Mouse (Mus musculus) limb, embryonic 13.5 days (tissue): ENCODE measurements around the gene Pcsk6. TPM values are rescaled to one million over a fixed set of nuclear protein-coding genes. Genes with fewer than 3 reads are reported as not detected.
A peak's percentile ranks its signal among the peaks of the same experiment; 100 is the strongest.
"Not testable (repeated sequence)": the region's sequence is repeated elsewhere in the genome, so short reads cannot be mapped to it uniquely, and the experiment has no call there.

Experiments
- ATAC-seq: fragments of 200-750 bp; cut with Nextera tagmentation; 2 replicates; pipeline ENCODE4 v1.8.0; 2017; ENCODE audit warnings: low read depth, moderate number of reproducible peaks, moderate TSS enrichment; ENCODE audit not compliant: low FRiP score
- H3K27ac ChIP-seq: fragments of 300-500 bp; sonication (generic); 2 replicates; pipeline ENCODE4 v1.5.1; 2015; ENCODE audit warnings: inconsistent platforms, mild to moderate bottlenecking, moderate library complexity
- H3K27me3 ChIP-seq: fragments of 300-500 bp; sonication (generic); 2 replicates; pipeline ENCODE4 v1.6.1; 2015; ENCODE audit warnings: mild to moderate bottlenecking, inconsistent platforms
- H3K36me3 ChIP-seq: fragments of 300-500 bp; sonication (generic); 2 replicates; pipeline ENCODE4 v1.6.1; 2015; ENCODE audit warnings: inconsistent platforms, mild to moderate bottlenecking, moderate library complexity
- H3K4me1 ChIP-seq: fragments of 300-500 bp; sonication (generic); 2 replicates; pipeline ENCODE4 v1.6.1; 2015; ENCODE audit warnings: inconsistent platforms
- H3K4me2 ChIP-seq: fragments of 300-500 bp; sonication (generic); replicated peaks from 2 replicates; pipeline ENCODE4 v1.6.1; 2015; ENCODE audit warnings: inconsistent platforms, mild to moderate bottlenecking, moderate library complexity
- H3K4me3 ChIP-seq: fragments of 300-500 bp; sonication (generic); 2 replicates; pipeline ENCODE4 v1.5.1; 2015; ENCODE audit warnings: moderate library complexity, mild to moderate bottlenecking, inconsistent platforms
- H3K9ac ChIP-seq: fragments of 300-500 bp; sonication (generic); 2 replicates; pipeline ENCODE4 v1.6.1; 2015; ENCODE audit warnings: mild to moderate bottlenecking, inconsistent platforms
- H3K9me3 ChIP-seq: fragments of 300-500 bp; sonication (generic); 2 replicates; pipeline ENCODE4 v1.6.1; 2016; ENCODE audit warnings: inconsistent platforms
- WGBS: fragments of 180-500 bp; shearing (Covaris S2); methylation state at CpG from one replicate; pipeline ENCODE4 v1.1.7; 2015; 5-methylcytosine and 5-hydroxymethylcytosine counted together
- polyA plus RNA-seq: library from polyadenylated mRNA; unstranded; fragments of >200 nt; fragmentation: Nextera tagmentation; extraction: Ambion mirVana; gene quantifications from 2 replicates; pipeline ENCODE4 v1.2.1, GENCODE M21; 2015

Gene Pcsk6
- polyA plus RNA-seq, 1 experiment from 2014 or later: 8.0 TPM

DNA sequence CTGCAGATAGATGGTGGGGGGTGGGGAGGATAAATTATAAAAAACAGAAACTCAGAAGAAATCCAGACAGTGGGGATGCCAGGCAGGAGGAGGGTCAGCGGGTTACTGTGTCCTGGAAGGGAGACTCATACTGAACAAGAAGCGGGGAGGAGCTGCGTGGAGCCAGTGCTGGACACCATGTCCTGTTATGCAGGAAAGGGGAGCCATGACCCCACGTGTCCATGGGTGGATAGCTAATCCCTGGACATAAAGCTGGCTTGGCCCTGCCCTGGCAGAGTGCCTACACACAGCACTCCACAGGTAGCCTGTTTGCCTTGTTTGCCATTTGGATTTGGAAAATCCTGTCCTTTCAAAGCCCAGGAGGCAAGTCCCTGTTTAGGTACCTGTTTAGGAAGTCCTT lies 186.4 kb downstream of the Pcsk6 start:
- Histone ChIP-seq H3K27ac (no peak overlapping the region), H3K27me3 (peaks cover 31% of the 10 kb centered on the region), H3K9me3 (0 out of 2 replicates have a peak, but pooled peaks cover 3% of the 10 kb centered on the region), H3K4me3 (no peak overlapping the region), H3K36me3 (no peaks in the 10 kb centered on the region; the same call in 1 of the 2 replicates), H3K9ac (no peak overlapping the region), H3K4me1 (peaks cover 52% of the 10 kb centered on the region), H3K4me2 (no peak overlapping the region)
- ATAC-seq: no peak
- WGBS: 77% methylated on average over 4 of the region's 4 CpGs

DNA sequence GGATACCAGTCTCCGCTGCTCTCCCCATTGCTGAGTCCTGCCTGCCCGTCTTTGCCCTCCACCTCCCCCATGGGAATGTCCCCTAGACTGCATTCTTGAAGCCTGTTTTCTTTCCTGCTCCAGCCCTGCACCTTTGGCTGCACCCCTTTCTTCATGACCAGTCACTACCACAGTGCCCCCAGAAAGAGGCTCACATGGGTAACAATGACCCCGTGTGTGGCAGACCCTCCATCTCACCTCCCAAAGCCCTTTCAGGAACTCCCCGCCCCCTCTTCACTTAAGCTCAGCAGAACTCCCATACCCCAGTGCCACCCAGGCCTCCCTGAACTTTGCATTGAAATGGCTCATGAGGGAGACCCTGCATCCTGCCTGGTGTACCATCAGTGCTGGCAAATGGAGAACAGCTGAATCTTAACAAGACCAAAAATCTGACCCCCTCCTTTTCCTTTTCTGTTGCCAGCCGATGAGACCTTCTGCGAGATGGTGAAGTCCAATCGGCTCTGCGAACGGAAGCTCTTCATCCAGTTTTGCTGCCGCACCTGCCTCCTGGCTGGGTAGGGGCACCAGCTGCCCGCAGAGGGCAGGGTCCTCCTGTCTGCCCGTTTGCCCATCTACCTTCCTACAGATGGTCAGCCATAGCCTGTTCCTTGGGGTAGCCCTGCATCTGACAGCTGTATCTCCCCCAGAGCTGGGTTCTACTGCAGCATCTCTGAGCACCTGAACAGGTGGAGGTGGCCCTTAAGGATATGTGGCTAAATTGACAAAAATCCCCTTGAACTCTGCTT lies 187.1 kb downstream of the Pcsk6 start:
- WGBS: 84% methylated on average over 12 of the region's 12 CpGs
- Histone ChIP-seq H3K4me3 (no peak overlapping the region), H3K27me3 (peaks cover 24% of the 10 kb centered on the region), H3K36me3 (no peaks in the 10 kb centered on the region; the same call in 1 of the 2 replicates), H3K4me2 (no peak overlapping the region), H3K4me1 (peaks cover 46% of the 10 kb centered on the region), H3K9ac (no peak overlapping the region), H3K27ac (no peak overlapping the region), H3K9me3 (0 out of 2 replicates have a peak, but pooled peaks cover 3% of the 10 kb centered on the region)
- ATAC-seq: no peak

DNA sequence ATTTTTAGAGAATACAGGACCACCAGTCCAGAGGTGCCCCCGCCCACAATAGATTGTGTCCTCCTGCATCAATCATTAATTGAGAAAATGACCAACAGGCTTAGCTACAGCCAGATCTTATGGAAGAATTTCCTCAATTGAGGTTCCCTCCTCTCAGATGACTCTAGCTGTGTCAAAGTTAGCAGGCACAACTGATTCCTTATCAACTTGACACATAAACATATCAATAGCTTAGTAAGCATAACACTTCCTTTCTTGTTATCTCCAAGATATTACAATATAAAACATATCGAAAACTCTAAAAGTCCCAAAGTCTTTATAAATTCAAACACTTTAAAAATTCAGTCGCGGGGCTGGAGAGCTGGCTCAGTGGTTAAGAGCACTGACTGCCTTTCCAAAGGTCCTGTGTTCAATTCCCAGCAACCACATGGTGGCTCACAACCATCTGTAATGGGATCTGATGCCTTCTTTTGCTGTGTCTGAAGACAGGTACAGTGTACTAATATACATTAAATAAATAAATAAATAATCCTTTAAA lies 192.5 kb downstream of the Pcsk6 start:
- Histone ChIP-seq H3K4me1 (no peaks in the 10 kb centered on the region), H3K4me3 (no peak overlapping the region), H3K9me3 (0 out of 2 replicates have a peak, but pooled peaks cover 3% of the 10 kb centered on the region), H3K4me2 (no peak overlapping the region), H3K9ac (no peak overlapping the region), H3K27me3 (no peaks in the 10 kb centered on the region), H3K27ac (no peak overlapping the region), H3K36me3 (no peaks in the 10 kb centered on the region; the same call in 1 of the 2 replicates)
- ATAC-seq: no peak
- WGBS: 88% methylated on average over 4 of the region's 4 CpGs

DNA sequence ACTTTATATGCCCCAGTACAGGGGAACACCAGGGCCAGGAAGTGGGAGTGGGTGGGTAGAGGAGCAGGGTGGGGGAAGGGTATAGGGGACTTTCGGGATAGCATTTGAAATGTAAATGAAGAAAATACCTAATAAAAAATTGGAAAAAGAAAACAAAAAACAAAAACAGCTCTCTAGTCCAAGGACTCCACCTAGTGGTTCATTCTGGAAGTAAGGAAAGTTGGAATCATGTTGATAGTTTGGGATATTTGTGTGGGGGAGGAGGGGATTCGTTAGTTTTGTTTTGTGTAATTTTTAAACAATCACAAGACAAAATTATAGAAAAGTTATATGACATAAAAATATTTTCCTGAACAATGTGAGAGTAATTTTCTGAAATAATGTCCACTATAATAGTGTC lies 193.8 kb downstream of the Pcsk6 start:
- not testable (repeated sequence) for H3K36me3 ChIP-seq, H3K4me1 ChIP-seq, ATAC-seq, H3K4me2 ChIP-seq, H3K27ac ChIP-seq, H3K27me3 ChIP-seq, H3K9ac ChIP-seq, H3K9me3 ChIP-seq, H3K4me3 ChIP-seq
- 12% methylated on average over 2 of the region's 2 CpGs for WGBS

DNA sequence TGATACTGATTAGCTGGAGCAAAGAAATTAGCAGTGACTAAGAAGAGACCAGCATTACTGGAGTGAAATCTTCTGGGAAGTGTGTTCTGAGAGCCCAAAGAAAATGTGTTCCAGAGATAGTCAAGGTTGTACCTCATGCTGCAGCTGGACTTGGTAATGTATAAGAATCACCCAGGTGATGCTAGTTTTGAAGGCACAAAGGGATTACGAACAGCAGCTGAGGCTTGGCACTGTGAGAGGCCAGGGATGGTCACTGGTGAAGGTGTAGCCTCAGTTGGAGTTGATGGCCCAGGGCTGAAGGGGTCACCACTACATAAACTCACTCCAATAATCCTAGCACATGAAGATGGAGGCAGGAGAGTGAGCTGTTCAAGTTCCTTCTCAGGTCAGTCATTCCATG lies 197.2 kb downstream of the Pcsk6 start, which contains the start of gene Snrpa1:
Gene Snrpa1, plus strand, starts transcription at position 301 of the 400 bp plus-strand sequence.
- Histone ChIP-seq H3K27ac (no peak within 1 kb of the TSS), H3K27me3 (no peaks in the 10 kb centered on the region), H3K4me1 (peaks cover 17% of the 10 kb centered on the region), H3K9ac (peak within 1 kb of the TSS; percentile 92), H3K9me3 (no peaks in the 10 kb centered on the region), H3K4me3 (peak within 1 kb of the TSS; percentile 98), H3K4me2 (peak within 1 kb of the TSS; percentile 89), H3K36me3 (peaks cover 15% of the 10 kb centered on the region)
- 83% methylated on average over 1 of the region's 1 CpGs for WGBS
- ATAC-seq: no peak

DNA sequence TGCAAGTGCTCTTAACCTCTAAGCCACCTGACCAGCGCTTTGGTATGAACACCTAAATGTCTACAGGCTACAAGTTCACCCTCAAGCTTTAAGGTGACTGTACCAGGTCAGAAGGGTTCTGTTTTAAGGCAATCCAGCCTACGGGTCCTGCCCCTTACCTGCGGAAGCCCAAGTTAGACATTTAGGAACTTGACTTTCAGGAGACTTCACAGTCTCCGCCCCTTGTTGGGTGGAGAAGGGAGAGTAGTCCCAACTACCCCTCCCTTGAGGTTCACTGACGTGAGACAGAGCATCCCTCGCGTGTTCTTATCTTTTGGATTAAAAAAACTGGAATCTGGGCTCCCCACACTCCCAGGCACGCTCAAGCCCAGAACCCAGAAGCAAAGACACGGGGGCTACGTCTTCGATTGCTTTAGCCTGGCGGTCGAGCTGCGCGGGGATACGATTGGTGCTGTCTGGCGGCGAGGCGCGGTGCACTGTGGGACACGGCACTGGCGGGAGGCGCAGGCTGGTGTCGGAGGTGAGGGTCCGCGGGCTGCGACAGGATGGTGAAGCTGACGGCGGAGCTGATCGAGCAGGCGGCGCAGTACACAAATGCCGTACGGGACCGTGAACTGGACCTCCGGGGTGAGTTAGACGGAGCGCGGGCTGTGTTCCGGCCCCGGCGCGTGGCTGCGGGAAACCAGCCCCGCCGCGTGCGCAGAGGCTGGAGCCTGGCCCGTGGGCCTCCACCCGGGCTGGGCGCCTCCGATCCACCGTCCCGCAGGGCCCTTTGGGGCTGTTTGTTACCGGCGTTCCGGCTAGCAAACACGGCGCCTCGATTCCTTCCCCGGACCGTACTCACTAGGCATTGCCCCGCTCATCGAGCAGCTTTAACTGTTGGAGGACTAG lies 198.8 kb downstream of the Pcsk6 start:
- under 1% methylated on average over 64 of the region's 64 CpGs for WGBS
- H3K4me1 ChIP-seq: peaks cover 17% of the 10 kb centered on the region
- H3K9me3 ChIP-seq: no peaks in the 10 kb centered on the region
- H3K4me3 ChIP-seq: peak overlapping the region; percentile 98
- peak overlapping the region; percentile 80 for H3K27ac ChIP-seq
- H3K27me3 ChIP-seq: no peaks in the 10 kb centered on the region
- peaks cover 27% of the 10 kb centered on the region for H3K36me3 ChIP-seq
- H3K4me2 ChIP-seq: peak overlapping the region; percentile 89
- H3K9ac ChIP-seq: peak overlapping the region; percentile 92
- ATAC-seq: peak; percentile 95

DNA sequence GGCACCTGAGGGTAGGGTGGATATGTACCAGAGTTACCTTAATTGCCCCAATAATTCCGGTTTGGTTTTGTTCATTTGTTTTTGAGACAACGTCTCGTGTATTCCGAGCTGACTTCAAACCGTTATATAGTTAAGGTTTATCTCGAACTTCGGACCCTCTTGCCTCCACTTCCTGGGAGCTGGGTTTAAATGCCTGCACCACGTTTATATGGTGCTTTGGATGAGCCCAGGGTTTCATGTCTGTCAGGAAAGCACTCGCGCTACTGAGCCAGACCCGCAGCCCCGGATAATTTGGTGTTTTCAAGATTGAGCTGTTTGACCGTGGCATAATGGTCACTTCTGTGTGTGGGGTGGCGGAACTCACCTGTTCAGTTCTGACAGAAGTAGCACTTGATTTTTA lies 199.5 kb downstream of the Pcsk6 start:
- Histone ChIP-seq H3K4me3 (peak overlapping the region; percentile 98), H3K27me3 (no peaks in the 10 kb centered on the region), H3K36me3 (peaks cover 32% of the 10 kb centered on the region), H3K9ac (peak overlapping the region; percentile 92), H3K9me3 (no peaks in the 10 kb centered on the region), H3K27ac (no peak overlapping the region; the same call in 1 of the 2 replicates), H3K4me2 (peak overlapping the region; percentile 89), H3K4me1 (peaks cover 17% of the 10 kb centered on the region)
- ATAC-seq: no peak
- under 1% methylated on average over 14 of the region's 14 CpGs for WGBS

DNA sequence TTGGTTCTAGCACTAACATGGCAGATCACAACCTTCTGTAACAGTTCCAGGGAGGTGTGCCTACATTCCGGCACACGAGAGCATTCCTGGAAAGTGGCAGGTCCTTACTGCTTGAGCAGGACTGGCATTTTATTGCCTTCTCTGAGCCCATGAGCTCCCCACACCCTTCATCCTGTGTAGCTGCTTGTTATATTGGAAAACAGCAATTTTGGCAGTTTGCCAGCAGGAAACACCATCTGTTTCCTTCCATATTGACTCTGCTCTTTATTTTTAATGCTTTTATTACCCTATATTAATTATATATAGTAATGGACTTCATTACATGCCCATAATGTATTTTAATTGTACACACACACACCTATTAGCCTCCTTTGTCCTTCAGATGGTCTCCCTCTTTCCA lies 214.9 kb downstream of the Pcsk6 start:
- Histone ChIP-seq H3K27ac (no peak overlapping the region), H3K9me3 (no peaks in the 10 kb centered on the region), H3K4me1 (peaks cover 32% of the 10 kb centered on the region), H3K4me3 (no peak overlapping the region), H3K9ac (no peak overlapping the region), H3K4me2 (no peak overlapping the region), H3K27me3 (no peaks in the 10 kb centered on the region), H3K36me3 (peaks cover 57% of the 10 kb centered on the region)
- ATAC-seq: no peak
- WGBS: 19% methylated on average over 2 of the region's 2 CpGs

DNA sequence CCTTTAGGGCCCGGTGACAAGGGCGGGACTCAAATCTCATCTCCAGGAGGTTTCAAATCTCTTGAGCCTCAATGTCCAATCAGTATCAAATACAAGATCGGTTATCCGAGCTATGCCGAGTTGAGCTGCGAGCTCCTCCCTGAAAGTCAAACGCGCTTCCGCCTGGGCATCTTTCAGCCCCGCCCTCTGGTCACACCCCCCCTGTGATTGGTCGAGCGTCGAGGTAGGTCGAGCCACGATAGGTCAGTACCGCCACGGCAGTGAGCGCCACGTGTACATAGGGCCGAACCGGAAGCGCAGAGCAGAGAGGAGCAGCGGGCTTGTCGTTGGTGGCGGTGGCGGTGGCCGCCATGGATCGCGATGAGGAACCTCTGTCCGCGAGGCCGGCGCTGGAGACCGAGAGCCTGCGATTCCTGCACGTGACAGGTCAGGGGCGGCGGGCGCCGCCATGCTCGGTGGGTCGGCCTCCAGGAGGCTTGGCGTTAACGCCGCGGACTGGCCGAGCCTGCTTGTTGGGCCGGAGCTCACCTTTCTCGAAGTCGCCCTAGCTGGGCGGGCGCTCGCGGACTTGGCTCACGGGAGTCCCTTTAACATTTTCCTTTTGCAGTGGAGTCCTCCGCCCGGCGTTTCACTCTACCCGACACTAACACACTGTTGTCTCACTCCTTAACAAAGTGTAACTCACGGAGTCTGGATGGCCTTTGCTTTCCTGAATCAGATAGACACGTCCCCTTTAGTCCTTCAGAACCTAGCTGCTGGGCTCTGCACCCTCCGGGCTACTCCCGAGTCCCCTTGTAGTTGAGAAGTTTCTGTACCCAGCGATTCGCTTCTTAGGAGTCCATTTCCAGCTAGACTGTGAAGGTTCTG lies 218.1 kb downstream of the Pcsk6 start, which contains the start of gene Selenos:
Gene Selenos, plus strand, starts transcription at position 286 of the 867 bp plus-strand sequence.
- peak within 1 kb of the TSS; percentile 87 for H3K4me3 ChIP-seq
- under 1% methylated on average over 65 of the region's 65 CpGs for WGBS
- no peaks in the 10 kb centered on the region for H3K9me3 ChIP-seq
- H3K27ac ChIP-seq: peak within 1 kb of the TSS; percentile 44; the same call in 1 of the 2 replicates
- H3K36me3 ChIP-seq: peaks cover 51% of the 10 kb centered on the region
- peak within 1 kb of the TSS; percentile 85 for H3K9ac ChIP-seq
- peaks cover 36% of the 10 kb centered on the region for H3K4me1 ChIP-seq
- peak within 1 kb of the TSS; percentile 86 for H3K4me2 ChIP-seq
- no peaks in the 10 kb centered on the region for H3K27me3 ChIP-seq
- peak; percentile 99 for ATAC-seq

DNA sequence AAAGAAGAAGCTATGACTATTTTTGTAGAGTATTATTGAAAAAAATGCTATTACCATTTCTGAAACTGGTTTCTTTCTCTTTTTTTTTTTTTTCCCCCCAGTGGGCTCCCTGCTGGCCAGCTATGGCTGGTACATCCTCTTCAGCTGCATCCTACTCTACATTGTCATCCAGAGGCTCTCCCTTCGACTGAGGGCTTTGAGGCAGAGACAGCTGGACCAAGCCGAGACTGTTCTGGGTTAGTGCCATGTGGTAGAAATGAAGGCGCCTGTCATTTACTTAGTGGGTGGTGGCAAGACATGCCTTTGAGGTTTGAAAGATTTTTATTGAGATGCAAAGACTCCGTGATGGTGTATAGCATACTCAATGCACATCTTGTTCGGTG lies 218.7 kb downstream of the Pcsk6 start:
- Histone ChIP-seq H3K27ac (peak overlapping the region; percentile 44; the same call in 1 of the 2 replicates), H3K9me3 (no peaks in the 10 kb centered on the region), H3K36me3 (peaks cover 51% of the 10 kb centered on the region), H3K4me3 (peak overlapping the region; percentile 87), H3K27me3 (no peaks in the 10 kb centered on the region), H3K9ac (peak overlapping the region; percentile 85), H3K4me2 (peak overlapping the region; percentile 86), H3K4me1 (peaks cover 36% of the 10 kb centered on the region)
- ATAC-seq: no peak
- 37% methylated on average over 5 of the region's 5 CpGs for WGBS

DNA sequence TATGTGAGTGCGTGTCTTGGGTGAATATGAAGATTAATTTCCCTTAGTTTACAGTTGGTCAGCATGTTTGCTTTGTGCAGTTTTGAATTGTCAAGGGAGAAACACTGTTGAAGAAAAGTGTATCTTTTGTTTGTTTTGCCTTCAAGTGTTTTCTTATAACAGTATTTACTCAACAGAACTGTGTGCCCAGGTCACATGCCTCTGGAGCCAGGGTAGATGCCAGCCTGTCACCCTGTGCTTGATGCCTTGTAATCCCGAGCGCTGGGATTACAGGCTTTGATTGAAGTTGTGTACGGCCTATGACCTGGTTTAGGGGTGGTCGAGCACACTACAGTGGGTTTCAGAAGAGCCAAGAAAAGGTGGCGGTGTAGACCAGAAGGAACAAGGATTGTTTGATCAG lies 222.2 kb downstream of the Pcsk6 start:
- ATAC-seq: no peak
- H3K27me3 ChIP-seq: no peaks in the 10 kb centered on the region
- peaks cover 69% of the 10 kb centered on the region for H3K36me3 ChIP-seq
- no peak overlapping the region for H3K4me3 ChIP-seq
- H3K4me2 ChIP-seq: no peak overlapping the region
- H3K27ac ChIP-seq: no peak overlapping the region
- no peaks in the 10 kb centered on the region for H3K9me3 ChIP-seq
- 89% methylated on average over 6 of the region's 6 CpGs for WGBS
- H3K4me1 ChIP-seq: peaks cover 20% of the 10 kb centered on the region
- H3K9ac ChIP-seq: no peak overlapping the region
